Mouse (Mus musculus) brain, adult 2 months (tissue): ENCODE measurements around the gene Fam13c.

Experiments
- DNase-seq: peaks from one replicate; pipeline ENCODE4 v3.0.0; 2011; ENCODE audit warnings: low read depth, low spot score

Gene Fam13c

DNA sequence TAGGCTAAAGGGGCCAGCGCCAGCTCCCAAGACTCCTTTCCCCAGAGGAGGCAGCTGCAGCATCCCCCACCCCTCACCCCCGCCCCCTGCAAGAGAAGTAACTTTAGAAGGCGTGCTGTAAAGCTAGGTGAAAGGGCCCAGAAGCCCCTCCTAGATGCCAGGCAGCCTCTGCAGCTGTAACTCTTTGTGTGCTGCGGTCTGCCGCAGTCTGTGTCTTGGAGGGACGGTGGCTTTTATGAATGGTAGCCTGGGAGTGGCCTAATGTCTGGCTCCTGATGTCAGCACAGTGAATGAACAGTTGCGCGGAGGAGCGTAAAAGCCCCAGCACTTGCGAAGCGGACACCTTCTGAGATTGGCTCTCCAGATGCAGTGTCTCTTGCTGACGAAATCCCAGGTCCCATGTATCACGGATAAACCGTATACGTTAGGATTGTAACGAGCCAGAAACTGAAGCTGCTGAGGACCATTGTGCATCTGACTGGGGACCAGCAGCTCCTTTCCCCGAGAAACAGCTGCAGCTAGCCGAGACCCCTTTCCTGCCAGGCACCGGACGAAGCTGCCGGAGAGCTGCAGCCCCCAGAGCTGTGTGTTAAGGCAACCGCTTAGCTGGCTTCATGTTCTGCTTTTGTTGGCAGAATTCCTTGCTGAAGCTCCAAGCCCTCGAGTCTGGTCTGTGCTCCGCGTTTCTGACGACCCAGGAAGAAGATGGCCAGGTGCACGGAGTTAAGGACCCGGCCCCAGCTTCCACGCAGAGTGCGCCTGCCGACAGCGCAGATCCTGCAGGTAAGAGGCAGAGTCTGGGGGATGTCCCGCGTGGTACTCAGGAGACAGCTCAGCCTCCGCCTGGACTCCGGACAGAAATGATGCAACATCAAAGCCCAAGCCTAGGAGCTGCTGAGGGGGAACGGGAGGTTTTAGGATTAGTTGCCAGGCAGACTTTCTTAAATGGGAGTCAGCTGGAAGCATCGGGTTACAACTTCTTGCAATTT, 80.2 kb downstream of the Fam13c start:
- peak; percentile 88 for DNase-seq

DNA sequence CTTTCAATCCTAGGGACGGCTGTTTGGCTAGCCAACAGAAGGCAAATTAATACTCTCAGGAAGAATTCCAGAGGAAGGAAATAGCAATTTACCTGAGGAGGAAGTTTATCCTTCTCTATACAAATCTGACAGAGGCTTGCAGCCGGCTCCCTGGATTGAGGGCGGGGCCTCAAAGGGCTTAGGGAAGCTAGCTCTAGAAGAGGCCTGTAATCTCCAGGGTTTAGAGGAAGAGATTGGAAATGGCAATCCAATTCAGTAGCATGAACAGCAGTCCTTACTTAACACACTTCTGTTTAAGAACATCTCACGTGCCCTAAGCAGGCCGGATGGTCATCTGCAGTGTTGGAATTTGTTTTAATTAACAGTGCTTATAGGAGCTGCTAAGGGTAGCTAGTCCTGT, 81.1 kb downstream of the Fam13c start:
- no peak for DNase-seq

DNA sequence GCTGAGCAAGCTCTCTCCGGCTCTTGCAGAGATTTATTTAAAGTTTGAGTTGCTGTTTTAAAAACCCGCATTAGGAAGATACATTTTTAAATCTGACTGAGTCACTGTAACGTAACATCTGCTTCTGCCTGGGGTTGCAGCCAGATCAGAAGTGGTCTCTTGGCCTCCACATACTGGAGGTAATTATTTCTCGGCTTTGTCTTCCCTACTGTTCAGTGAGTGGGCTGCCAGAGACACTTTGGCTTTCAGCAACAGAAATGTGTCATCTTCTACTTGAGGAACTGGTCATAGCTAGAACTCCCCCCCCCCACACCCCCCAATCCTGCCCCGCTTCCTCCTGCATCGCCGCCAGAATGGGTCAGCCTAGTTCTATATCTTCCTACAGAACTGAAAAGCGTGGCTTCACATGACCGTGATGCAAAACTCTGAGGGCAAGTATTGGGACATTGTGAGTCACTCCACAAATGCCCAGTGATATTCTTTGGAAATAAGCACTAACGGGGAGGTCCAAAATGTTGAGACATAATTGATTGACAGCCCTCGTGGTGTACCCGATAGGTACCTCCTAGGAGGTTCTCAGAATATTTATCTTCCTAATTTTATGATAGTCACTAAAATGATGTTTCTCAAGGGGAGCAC, 90.0 kb downstream of the Fam13c start:
- peak; percentile 82 for DNase-seq

DNA sequence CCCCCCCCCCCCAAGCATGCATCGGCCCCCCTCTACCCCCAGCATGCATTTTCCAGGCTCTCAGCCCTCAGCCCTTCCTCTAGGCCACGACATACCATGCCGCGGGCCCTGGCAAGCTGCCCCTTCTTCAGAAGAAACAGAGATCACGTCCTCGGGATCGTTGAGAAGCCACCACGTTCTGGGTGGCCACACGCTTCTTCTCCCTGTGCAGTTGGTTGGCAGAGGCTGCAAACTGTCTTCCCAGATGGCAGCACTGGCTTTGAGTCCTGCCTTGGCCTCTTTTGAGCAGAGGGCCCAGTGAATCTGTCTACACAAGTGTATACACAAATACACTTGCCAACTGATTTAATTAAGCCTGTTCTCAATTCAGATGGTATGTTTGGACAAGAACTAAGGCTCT, 92.0 kb downstream of the Fam13c start:
- DNase-seq = peak; percentile 93

DNA sequence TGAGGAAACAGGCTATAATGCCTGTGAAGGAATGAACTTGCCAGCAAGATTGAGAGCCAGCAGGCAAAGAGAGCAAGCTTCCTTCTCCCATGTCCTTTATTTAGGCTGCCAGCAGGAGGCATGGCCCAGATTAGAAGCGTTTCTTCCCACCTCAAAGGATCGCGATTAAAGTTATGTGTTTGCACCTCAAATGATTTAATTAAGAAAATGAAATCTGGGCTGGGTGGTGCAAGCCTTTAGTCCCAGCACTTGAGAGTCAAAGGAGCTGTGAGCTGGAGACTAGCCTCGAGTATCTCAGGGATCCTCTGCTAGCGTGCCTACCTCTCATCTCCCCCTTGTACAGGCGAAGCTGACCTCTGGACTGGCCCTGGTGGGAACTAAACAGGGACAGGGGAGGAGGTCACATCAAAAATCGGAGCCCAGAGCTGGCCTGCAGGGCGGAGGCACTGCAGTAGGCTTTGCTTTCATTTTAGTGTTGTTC, 93.1 kb downstream of the Fam13c start:
- peak; percentile 85 for DNase-seq

DNA sequence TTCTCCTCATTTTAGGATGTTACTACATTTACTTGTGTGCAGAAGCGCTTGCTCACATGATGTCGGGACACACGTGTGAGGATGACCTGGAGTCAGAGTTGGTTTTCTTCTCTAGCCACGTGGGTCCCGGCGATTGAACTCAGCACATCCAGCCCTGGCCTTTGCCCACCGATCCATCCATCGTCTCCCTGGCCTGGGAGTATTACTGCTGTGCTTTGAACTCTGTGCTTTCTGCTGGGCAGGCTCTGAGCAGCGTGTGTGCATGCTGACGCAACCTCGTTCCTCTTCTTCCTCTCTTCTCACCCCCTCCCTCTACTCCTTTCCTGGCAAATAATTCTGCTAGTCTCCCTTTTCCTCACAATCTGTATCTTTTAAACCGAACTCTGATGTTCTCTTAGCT, 93.7 kb downstream of the Fam13c start:
- no peak for DNase-seq

DNA sequence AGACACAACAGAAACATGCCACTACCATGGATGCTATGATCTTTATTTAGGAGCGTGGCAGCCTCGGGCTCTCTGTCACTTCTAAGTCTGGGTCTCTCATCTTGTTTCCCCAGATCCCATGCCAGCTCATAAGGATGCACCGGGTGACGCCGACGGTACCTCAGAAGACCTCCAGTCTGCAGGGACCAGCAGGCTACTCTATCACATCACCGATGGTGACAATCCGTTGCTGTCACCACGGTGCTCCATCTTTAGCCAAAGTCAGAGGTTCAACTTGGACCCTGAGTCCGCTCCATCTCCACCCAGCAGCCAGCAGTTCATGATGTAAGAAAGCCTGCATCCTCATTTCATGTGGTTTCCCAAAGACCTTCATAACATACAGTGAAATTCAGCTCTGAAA, 94.3 kb downstream of the Fam13c start:
- DNase-seq = no peak

DNA sequence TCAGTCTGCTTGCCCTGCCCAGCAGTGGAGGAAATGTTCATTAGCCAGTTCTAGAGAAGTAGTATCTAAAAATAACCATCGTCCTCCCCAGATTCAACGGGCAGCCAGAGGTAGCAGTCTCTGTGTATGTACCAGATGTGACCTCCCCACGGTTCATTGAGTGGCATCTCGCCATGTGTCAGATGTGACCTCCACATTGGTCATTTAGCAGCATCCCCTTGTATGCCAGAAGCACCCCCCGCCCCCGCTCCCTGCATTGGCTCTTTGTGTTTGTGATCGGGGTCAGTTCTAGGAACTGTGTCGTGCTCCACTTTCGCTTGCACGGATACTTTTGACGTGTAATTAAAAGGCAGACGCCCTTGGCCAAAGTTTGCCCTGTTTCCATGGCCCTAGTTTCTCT, 95.1 kb downstream of the Fam13c start:
- no peak for DNase-seq

DNA sequence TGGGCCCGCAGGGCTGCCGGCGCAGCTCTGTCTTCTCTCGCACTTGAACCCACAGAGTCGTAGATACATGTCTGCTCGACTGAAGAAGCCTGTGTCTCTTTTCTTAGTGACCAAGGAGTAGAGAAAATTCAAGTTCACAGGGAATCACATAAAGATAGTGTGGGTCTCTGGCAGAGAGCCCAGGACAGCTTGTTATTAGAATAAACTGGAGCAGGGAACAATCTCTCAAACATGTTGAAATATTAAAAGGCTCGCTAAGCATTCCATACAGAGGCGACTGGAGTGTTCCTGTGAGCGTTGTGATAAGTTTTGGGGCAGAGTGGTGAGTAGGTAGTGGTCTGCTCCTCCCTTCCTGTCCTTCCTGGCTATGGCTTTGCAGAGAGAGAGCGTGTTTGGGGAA, 97.4 kb downstream of the Fam13c start:
- DNase-seq = no peak

DNA sequence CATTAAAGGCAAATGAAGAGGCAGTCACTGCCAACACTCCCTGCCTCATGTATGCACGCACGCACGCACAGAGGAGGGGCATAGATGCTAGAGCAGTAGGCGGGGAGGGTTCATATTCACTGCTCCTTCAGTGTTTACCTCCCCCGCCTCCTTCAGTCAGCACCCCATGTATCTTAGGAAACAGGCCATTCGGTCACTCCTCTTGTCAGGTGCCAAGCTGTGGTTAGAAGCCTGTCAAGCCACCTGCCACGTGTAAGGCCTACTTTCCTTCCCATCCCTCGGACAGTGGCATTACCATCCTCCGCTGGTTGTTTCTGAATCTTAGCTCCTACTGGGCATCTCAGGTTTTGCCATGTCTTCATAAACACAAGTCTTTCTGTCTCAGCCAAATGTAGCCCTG, 99.0 kb downstream of the Fam13c start:
- DNase-seq = no peak

DNA sequence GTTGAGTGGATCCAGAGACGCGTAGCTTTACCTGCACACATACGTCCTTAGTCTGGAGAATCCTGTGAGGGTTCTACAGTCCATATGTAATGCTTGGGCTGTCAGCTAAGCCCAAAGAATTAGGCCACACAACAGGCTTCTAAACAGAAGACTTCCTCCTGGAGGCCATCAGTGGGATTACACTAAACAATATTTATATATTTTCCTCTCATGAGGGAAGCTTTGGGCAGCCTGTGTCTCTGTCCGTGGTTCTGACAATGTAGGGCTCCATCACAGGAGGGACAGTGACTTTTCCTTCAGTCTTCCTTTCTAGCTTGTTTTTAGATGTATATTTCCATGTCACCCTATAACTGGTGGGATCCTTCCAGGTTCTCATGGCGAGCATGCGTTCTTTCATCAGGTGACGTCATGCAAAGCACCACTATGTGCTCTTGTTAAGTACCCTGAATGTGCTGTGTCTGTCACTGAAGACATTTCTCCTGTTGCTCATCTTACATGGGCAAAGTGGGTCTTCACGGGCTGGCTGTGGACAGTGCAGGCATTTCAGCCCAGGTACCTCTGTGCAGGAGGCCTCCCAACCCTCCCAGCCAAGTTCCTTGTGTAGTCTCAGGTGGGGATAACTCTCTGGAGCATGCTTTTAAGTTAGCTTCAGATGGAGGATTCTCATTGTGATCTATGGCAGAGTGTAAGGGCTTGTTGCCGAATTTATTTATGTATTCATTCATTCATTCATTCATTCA, 100.3 kb downstream of the Fam13c start:
- peak; percentile 64 for DNase-seq

DNA sequence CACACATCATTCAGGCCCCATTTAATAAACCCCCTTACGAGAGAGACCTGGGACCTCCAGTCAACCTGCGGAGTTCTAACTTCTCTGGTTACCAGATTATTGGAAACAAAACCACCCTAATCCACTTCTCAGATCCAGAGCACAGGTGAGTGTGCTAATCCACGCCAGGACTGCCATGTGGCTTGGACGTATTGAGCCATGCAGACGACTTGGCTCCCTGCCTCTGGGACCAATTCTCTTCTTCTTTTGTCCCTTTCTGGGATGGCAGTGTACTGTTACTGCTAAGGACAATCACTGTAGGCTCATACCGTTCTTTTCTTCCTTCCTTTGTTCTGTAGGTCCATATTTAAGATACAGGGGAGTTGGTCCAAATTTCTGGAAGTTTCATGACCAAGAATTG, 102.6 kb downstream of the Fam13c start:
- no peak for DNase-seq

DNA sequence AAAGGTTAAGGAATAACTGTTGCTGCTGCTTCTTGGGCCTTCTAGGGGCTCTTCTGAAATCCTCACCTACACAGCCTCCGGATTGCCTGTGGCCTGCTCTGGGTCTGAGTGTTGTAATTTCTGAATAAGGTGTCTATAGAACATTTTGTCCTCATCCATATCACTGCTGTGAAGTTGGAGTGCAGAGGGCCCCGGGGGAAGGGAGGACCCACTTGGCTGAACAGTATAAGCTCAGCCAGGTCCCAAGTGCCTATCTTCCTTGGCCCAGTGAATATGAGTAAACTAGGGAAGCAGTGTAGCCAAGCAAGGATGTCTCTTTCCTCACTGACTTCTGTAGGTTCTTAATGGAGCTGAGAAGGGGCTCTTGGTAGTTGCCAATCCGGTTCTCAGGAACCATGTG, 112.2 kb downstream of the Fam13c start:
- no peak for DNase-seq

DNA sequence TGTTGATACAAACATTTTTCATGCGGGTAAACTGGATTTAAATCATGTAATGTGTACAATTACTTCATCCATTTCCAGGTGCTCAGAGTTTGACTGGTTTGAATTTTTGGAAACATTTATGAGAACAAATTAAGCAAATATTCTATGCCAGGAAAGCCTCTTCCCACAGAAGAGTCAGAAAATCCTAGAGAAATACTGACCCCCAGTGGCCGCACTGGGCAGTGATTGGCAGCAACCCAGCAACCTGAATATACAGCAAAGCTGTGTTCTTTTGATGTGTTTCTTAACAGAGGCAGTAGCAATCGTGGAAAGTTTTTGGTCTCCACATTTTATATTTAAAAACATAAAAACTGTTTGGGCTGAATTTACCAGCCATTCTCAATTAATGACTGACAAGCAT, 123.4 kb downstream of the Fam13c start:
- DNase-seq = peak; percentile 86

DNA sequence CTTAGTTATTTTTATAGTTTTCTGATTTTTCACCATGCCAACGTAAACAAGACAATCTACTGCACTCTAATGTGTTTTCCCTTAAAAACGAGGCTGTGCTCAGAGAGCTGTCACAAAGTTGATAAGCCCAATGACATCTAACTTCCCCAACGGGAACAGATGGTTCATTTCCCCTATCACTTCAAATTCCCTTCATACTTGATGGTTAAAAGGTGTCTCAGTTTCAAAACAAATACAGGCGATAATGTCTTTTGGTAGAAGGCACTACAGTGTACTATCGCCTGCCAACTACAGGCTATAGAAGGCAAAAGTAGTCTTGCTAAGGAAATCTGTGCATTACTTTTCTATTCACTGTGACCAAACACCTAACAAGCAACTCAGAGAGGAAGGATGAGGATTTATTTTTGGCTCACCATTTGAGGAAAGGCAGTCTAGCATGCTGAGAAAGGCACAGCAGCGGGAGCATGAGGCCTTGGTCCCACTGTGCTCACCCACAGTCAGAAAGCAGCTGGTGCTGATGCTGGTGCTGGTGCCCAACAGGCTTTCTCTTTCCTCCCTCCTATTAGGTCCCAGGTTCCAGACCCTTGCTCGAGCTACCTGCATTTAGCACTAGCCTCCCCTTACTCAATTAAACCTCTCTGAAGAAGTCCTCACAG, 141.4 kb downstream of the Fam13c start:
- DNase-seq = peak; percentile 65

DNA sequence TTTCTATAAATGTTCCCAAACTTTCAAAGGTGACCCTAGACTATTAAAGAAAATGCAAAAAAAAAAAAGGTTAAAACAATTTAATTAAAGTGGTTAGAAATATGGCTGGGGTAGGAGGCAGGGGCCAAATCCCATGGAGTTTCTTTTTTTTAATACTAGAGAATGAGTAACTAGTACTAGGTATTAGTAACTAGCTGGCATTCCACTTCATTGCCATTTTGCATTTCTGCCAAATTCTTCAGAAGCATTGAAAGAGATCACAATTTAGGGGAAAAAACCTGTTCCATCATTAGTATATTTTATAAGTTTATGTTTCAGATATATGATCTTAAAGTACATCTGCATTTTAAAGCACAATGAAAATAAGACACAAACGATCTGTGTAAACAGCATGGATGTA, 143.9 kb downstream of the Fam13c start:
- no peak for DNase-seq

DNA sequence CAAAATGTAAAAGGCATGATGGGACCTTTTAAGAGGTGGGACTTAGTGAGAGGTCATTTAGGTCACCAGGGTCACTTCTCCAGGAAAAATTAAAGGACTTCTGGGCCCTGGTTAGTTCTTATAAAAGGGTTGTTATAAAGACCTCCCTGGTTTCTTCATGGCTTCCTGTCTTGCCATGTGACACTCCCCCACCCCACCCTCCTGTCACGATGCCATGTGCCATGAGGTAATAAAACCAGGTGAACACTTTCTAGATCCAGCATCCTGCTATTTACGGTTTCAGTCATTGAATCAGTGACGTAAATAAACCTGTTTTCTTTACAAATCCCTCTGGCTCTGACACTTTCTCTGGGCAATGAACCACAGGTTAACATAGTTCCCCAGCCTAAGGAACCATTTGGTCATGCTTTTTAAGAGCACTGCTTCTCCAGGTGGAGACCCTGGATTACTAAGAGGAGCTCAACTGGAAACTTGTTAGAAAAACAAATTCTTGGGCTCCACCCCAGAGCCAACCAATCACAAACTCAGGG, 146.7 kb downstream of the Fam13c start:
- DNase-seq = no peak

DNA sequence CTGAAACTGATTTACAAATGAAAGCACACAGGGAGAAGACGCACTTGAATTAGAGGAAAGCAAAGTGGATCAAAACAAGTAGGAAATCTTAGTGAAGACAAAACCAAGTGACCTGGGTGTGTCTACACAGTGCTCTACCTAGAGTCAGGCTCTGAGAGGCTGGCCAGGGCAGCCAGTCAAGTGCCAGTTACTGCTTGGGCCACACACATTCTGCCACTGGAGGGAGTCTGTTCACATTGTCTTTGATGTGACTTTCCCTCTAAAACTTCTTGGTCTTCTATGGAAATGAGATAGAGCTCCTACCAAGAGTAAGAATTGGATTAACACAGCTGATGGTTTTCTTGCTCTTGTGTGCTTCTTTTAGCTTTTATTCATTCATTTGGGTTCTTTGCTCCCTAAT, 153.7 kb downstream of the Fam13c start:
- peak; percentile 75 for DNase-seq

DNA sequence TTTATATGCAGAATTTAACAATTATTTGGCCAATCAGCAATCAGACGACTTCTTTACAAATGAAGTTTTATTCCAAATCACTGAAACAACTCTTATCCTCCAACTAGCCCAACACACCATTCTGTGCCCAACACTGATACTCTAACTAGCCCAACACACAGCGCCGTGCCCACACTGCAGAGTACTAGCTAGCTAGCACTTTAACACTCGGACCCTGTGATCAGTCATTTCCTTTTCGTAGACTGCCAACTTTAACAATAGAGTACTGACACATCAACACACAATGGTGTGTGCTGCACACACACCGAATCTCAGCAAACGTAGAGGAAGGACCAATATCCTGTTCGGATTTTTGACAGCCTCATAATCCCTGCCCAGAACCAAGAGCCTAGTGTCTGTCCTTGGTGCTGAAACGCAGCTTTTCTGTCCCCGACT, 157.8 kb downstream of the Fam13c start:
- DNase-seq = peak; percentile 58

DNA sequence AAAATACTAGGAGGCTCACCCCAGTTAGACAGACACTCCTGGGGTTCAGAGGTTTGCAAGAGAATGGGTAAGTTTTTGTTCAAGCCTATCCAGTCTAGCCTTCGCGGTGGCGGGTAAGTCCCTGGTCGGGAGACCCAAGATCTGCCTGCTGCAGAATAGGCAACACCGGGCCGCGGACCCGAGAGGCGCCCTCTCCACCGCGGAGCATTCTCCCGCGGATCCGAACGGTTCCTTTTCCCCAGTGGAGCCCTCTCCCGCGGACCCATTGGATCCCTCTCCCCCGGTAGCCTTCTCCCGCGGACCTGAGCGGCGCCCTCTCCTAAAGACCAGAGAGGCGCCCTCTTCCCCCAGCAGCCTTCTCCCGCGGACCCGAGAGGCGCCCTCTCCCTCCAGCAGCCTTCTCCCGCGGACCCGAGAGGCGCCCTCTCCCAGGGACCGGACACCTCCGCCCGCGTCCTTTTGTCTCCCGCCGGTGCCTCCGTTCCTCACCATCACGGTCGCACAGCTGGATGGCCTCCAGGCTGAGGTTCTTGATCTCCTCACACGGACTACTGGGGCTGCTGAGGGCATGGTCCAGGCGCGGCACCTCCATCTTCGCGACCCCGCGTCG, 158.3 kb downstream of the Fam13c start:
- DNase-seq = peak; percentile 76
